Mouse (Mus musculus): ENCODE measurements around the gene Gria3. TPM values are rescaled to one million over a fixed set of nuclear protein-coding genes. Genes with fewer than 3 reads are reported as not detected.

Gene Gria3
- polyA plus RNA-seq (2015; fragmentation: Nextera tagmentation; extraction: Ambion mirVana) = 4.7 and 7.4 TPM in 2 replicates

DNA sequence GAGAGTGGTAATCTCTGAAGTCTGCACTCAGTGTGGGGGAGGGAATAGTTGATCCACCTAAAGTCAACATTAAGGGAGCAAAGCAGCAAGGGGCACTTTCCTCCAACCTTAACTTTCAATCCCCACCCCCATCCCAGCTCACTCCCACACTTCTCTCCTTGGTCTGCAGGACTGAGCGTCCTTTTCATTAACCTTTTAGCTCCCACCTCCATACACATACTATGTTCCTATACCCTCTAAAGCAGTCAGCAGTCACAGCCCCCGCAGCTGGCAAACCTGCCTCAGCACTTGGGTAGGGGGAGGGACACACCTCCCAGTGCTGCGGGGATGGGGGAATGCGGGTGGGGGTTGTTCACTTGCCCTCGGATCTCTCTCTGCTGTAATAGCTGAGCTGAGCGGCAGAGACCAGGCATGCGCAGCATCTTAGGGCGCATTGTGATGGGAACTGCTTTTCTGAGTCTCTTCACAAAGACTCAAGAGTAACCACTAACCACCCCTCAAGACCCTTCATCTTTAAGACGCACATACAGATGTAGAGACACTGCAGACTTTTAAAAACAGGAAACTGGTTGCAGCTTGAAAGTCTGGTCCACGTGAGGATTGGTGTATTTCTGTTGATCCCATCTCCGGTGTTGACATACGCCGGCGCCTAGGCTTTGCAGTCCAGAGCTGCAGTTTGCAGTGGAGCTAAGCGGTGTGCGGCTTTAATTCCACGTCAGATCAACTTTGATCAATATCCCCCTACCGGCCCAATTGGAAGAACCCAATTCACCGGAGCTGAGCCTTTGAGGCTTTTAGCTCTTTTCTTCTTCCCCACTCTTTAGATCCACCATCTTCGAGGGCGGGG lies at the start of gene Gria3:
Gene Gria3 (plus strand): TSS at position 797 of the 847 bp plus-strand sequence.
- Histone ChIP-seq H3K27ac (no peak within 1 kb of the TSS; the same call in 1 of the 2 replicates), H3K4me1 (peaks cover 6% of the 10 kb centered on the region; the same call in 1 of the 2 replicates), H3K9ac (0 out of 2 replicates have a peak within 1 kb of the TSS, but pooled peaks have one; percentile 26), H3K4me3 (peak within 1 kb of the TSS; percentile 38), H3K4me2 (peak within 1 kb of the TSS; percentile 56), H3K9me3 (no peaks in the 10 kb centered on the region), H3K27me3 (no peaks in the 10 kb centered on the region), H3K36me3 (no peaks in the 10 kb centered on the region)
- ATAC-seq (ENCODE audit: insufficient number of reproducible peaks, low FRiP score, low TSS enrichment, low read depth) = no peak
- WGBS = 18% methylated on average over 21 of the region's 21 CpGs

DNA sequence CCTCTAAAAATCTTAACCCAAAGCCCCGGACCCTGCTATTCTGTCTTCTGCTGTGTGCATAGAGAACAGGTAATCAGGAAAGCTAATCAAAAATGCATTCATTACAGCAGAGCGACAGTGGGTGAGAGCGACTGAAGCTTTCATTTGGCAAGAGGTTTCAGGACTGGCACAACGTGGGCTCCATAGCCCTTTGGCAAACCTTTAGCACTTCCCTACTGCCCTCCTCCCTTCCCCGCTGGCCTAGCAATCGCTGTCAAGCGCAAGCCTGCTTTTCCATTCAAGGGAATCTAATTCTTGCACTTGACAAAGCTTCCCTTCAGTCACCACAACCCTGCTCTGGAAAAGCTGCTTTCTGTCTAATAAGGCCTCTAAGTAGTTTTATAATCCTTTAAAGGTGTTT lies 13.6 kb upstream of the Gria3 start:
- Histone ChIP-seq H3K9ac (no peak overlapping the region), H3K4me2 (no peak overlapping the region), H3K4me1 (no peaks in the 10 kb centered on the region), H3K27ac (no peak overlapping the region), H3K36me3 (no peaks in the 10 kb centered on the region), H3K27me3 (no peaks in the 10 kb centered on the region), H3K9me3 (no peaks in the 10 kb centered on the region), H3K4me3 (no peak overlapping the region)
- ATAC-seq (ENCODE audit: insufficient number of reproducible peaks, low FRiP score, low TSS enrichment, low read depth) = no peak
- WGBS = 63% methylated on average over 7 of the region's 7 CpGs

DNA sequence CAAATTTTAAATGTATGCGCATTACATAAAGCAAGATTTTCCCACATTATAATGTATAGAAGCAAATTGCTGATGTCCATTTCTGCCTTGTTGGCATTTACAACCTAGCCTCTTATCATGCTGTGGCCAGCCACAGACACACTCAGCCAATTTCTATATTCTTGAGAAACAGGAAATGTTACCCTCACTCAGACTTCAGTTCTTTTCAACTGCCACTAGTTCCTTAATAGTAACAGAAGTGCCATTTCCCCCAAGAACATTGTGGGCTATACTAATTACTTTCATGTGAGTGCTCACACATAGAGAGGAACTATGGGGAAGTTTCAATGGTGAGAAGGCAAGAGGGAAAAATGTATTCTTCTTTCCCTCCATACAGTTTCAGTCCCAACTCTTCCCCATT lies 11.6 kb upstream of the Gria3 start:
- Histone ChIP-seq H3K4me1 (no peaks in the 10 kb centered on the region), H3K36me3 (no peaks in the 10 kb centered on the region), H3K4me2 (no peak overlapping the region), H3K9ac (no peak overlapping the region), H3K27ac (no peak overlapping the region), H3K27me3 (no peaks in the 10 kb centered on the region), H3K4me3 (no peak overlapping the region), H3K9me3 (no peaks in the 10 kb centered on the region)
- no peak for ATAC-seq (ENCODE audit: insufficient number of reproducible peaks, low FRiP score, low TSS enrichment, low read depth)
- WGBS = 88% methylated on average over 1 of the region's 1 CpGs

DNA sequence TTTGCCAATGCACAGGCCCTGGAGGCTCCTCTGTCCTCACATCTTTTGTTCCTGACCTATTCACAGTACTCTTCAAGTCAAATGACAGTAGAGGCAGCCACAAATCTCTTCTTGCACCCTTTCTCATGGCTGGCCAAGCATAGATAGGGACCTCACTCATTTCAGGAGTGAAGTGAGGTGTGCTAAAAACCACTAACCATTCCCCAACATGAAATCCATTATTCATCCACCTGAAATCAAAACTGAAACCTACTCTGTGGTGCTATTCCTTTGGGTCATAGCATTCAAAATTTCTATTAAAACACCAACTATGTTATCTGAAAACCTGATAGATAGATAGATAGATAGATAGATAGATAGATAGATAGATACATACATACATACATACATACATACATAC lies 2.2 kb upstream of the Gria3 start:
- Histone ChIP-seq H3K9ac (no peak overlapping the region), H3K9me3 (no peaks in the 10 kb centered on the region), H3K4me1 (peaks cover 6% of the 10 kb centered on the region; the same call in 1 of the 2 replicates), H3K4me3 (no peak overlapping the region), H3K4me2 (no peak overlapping the region), H3K36me3 (no peaks in the 10 kb centered on the region), H3K27ac (no peak overlapping the region), H3K27me3 (no peaks in the 10 kb centered on the region)
- no peak for ATAC-seq (ENCODE audit: insufficient number of reproducible peaks, low FRiP score, low TSS enrichment, low read depth)

DNA sequence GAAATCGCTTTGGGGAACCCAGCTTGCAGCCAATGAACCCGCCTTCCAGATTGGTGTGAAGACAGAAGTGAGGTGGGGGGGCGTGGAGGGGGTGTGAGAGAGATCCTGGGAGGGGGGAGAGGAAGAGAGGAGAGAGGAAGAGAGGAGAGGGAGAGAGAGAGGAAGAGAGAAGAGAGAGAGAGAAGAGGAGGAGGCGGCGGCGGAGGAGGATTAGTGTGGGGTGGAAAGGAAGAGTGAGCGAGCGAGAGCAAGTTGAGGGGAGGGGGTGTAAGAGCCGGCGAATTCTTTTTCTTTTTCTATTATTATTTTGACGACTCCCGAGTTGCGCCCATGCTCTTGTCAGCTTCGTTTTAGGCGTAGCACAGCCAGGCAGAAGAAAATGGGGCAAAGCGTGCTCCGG lies 532 bp downstream of the Gria3 start:
- peak overlapping the region; percentile 38 for H3K4me3 ChIP-seq
- H3K9me3 ChIP-seq = no peaks in the 10 kb centered on the region
- 24% methylated on average over 16 of the region's 17 CpGs for WGBS
- no peak overlapping the region for H3K9ac ChIP-seq
- peak overlapping the region; percentile 56 for H3K4me2 ChIP-seq
- no peaks in the 10 kb centered on the region for H3K27me3 ChIP-seq
- H3K27ac ChIP-seq = no peak overlapping the region
- no peaks in the 10 kb centered on the region for H3K36me3 ChIP-seq
- peaks cover 6% of the 10 kb centered on the region; the same call in 1 of the 2 replicates for H3K4me1 ChIP-seq
- ATAC-seq (ENCODE audit: insufficient number of reproducible peaks, low FRiP score, low TSS enrichment, low read depth) = no peak

DNA sequence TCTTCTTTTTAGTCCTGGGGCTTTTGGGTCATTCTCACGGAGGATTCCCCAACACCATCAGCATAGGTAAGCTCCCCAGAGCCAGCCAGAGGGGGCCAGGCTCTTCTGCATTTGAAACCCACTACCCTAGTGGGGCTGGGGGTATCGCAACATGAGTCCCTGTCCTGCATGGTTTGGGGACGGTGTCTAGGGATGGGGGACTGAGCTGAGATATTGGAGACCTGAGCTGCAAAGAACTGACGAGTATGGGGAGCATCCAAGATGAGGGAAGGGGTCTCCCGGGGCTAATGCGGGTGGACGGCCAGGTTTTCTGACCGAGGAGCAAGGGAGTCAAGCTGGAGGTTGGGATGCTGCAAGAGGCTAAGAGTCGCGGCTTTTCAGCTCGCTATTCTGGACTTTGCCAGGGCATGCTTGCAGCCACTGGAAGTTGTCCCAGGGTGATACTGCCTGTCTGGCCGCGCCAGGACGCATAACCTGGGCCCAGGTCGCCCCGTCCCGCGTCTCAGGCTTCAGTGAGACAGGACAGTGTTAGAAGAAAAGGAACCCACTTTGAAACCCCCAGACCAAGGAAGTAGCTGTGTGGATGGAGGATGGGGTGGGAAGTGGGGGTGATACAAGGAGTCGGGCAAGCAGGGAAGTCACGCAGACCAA lies 1.1 kb downstream of the Gria3 start:
- Histone ChIP-seq H3K4me1 (peaks cover 6% of the 10 kb centered on the region; the same call in 1 of the 2 replicates), H3K9ac (0 out of 2 replicates have a peak overlapping the region, but pooled peaks have one; percentile 26), H3K4me3 (peak overlapping the region; percentile 38), H3K27me3 (no peaks in the 10 kb centered on the region), H3K36me3 (no peaks in the 10 kb centered on the region), H3K27ac (no peak overlapping the region; the same call in 1 of the 2 replicates), H3K9me3 (no peaks in the 10 kb centered on the region), H3K4me2 (peak overlapping the region; percentile 56)
- WGBS = 18% methylated on average over 20 of the region's 20 CpGs
- ATAC-seq (ENCODE audit: insufficient number of reproducible peaks, low FRiP score, low TSS enrichment, low read depth) = no peak

DNA sequence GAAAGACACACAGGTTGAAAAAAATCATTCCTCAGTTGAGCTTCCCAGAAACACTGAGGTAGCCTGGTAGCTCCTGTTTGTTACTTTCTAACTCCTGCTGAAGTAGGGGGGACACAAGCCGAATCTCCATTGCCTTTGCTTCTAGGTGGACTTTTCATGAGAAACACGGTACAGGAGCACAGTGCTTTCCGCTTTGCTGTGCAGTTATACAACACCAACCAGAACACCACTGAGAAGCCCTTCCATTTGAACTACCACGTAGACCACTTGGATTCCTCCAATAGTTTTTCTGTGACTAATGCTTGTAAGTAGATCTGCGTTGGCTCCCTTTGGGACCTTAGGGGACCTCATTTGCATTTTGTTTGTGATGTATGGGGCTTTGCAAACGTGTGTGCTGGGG lies 2.0 kb downstream of the Gria3 start:
- peak overlapping the region; percentile 56 for H3K4me2 ChIP-seq
- WGBS = 20% methylated on average over 6 of the region's 6 CpGs
- no peaks in the 10 kb centered on the region for H3K9me3 ChIP-seq
- no peak overlapping the region for H3K9ac ChIP-seq
- no peaks in the 10 kb centered on the region for H3K36me3 ChIP-seq
- ATAC-seq (ENCODE audit: insufficient number of reproducible peaks, low FRiP score, low TSS enrichment, low read depth) = no peak
- H3K4me3 ChIP-seq = peak overlapping the region; percentile 38
- H3K27me3 ChIP-seq = no peaks in the 10 kb centered on the region
- H3K4me1 ChIP-seq = peaks cover 6% of the 10 kb centered on the region; the same call in 1 of the 2 replicates
- H3K27ac ChIP-seq = no peak overlapping the region

DNA sequence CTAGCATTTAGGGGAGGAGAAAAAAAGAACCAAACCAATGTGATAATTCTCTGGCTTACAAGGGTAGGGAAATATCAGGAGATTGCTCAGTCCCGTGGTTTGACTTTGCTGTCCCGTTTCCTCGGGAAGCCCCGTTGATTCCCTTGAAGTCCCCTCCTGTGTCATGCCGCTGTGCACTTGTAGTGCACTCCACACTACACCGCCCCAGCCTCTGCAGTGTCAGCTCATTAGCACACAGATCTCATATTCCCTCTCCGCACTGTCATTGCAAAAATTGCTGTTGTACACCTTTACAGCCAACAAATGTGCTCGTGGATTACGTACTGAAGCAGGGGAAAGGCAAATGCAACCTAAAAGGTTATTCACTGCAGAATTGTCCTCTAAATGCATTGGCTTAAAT lies 5.6 kb downstream of the Gria3 start:
- Histone ChIP-seq H3K4me1 (peaks cover 3% of the 10 kb centered on the region; the same call in 1 of the 2 replicates), H3K4me2 (no peak overlapping the region), H3K9me3 (no peaks in the 10 kb centered on the region), H3K36me3 (no peaks in the 10 kb centered on the region), H3K9ac (no peak overlapping the region), H3K4me3 (no peak overlapping the region), H3K27ac (no peak overlapping the region), H3K27me3 (no peaks in the 10 kb centered on the region)
- WGBS = 62% methylated on average over 9 of the region's 9 CpGs
- no peak for ATAC-seq (ENCODE audit: insufficient number of reproducible peaks, low FRiP score, low TSS enrichment, low read depth)

DNA sequence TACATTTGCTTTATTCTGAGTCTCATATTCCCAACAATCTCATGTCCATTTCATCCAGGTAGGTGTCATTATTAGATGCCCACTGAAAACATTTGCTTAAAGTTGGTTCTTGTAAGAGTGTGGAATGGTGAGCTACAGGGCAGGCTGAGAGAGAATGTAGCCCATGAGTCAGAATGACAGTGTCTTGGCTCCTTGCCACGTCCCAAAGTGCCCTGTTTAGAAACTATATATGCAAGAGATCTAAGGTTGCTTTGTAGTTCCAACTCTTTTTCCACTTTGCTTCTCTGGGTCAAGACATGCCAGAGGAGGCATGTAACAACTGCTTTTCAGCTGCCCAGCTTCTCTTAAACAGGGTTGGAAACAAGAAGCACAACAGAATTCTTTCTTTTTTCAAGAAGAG lies 9.1 kb downstream of the Gria3 start:
- 25% methylated on average over 1 of the region's 1 CpGs for WGBS

DNA sequence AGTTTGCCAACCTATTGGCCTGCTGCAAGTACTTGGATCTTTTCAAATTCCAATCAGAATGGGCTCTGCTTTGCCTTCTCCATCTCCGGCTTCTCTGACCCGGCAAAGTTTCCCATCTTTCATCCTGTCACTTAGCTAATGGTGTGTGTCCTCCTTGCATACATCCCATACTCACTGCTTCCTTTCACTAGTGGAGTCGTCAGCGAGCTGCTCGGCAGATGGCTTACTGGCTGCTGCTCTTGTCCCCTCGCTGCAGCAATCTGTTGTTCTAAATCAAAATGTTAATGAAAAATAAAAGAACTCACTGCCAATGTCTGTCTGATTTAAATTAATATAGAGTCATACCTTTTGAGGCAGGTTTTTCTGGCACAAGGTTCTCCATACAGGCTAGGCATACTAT lies 25.0 kb downstream of the Gria3 start:
- no peaks in the 10 kb centered on the region for H3K9me3 ChIP-seq
- no peak overlapping the region for H3K9ac ChIP-seq
- no peak overlapping the region for H3K4me3 ChIP-seq
- no peaks in the 10 kb centered on the region for H3K4me1 ChIP-seq
- no peaks in the 10 kb centered on the region for H3K36me3 ChIP-seq
- no peak overlapping the region for H3K4me2 ChIP-seq
- H3K27ac ChIP-seq = no peak overlapping the region
- H3K27me3 ChIP-seq = no peaks in the 10 kb centered on the region
- ATAC-seq (ENCODE audit: insufficient number of reproducible peaks, low FRiP score, low TSS enrichment, low read depth) = no peak
- 66% methylated on average over 6 of the region's 6 CpGs for WGBS

More for the DNA sequence above, 9.1 kb downstream of the Gria3 start:
- Histone ChIP-seq H3K9ac (no peak overlapping the region), H3K27me3 (no peaks in the 10 kb centered on the region), H3K27ac (no peak overlapping the region), H3K4me3 (no peak overlapping the region), H3K4me2 (no peak overlapping the region), H3K36me3 (no peaks in the 10 kb centered on the region), H3K4me1 (no peaks in the 10 kb centered on the region), H3K9me3 (no peaks in the 10 kb centered on the region)
- ATAC-seq (ENCODE audit: insufficient number of reproducible peaks, low FRiP score, low TSS enrichment, low read depth) = no peak

DNA sequence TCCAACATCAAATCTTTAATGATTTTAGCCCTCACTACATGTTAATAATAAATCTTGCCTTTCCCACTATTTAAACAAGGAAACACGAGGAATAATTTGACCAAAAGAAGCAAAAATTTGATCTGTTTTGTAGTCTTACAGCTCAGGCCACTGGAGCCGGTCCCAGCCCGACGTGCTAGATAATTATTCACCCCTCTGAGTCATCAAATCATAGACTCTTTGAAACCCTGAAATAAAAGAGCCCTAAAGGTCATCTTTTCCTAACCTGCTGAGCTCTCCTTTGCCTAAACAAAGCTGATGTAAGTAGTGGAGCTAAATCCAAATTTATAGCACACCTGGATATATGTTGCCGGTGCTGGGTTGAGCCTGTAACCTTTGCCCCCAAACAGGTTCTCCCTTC lies 27.4 kb downstream of the Gria3 start:
- no peaks in the 10 kb centered on the region for H3K4me1 ChIP-seq

DNA sequence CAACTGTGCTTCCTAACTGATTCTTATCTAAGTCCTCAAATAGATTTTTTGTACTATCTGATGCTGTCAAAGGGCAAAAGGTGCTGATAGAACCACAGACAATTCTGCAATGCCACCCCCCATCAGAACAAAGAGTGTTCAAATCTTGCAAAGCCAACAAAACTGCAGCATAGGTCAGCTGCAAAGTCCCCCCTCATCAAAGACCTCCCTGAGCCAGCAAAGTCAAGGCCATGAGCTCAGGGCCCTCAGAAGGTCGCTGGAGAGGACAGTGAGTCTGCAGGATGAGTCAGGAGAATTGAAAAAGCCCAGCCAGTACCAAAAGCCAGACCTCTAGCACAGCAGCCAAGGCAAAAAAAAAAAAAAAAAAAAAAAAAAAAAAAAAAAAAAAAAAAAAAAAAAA lies 34.9 kb downstream of the Gria3 start:
- Histone ChIP-seq H3K9ac (no peak overlapping the region), H3K27me3 (no peaks in the 10 kb centered on the region), H3K9me3 (no peaks in the 10 kb centered on the region), H3K4me2 (no peak overlapping the region), H3K36me3 (no peaks in the 10 kb centered on the region), H3K4me3 (no peak overlapping the region), H3K4me1 (no peaks in the 10 kb centered on the region), H3K27ac (no peak overlapping the region)
- no peak for ATAC-seq (ENCODE audit: insufficient number of reproducible peaks, low FRiP score, low TSS enrichment, low read depth)
- WGBS = 44% methylated on average over 1 of the region's 1 CpGs

More for the DNA sequence above, 27.4 kb downstream of the Gria3 start:
- Histone ChIP-seq H3K36me3 (no peaks in the 10 kb centered on the region), H3K9ac (no peak overlapping the region), H3K27me3 (no peaks in the 10 kb centered on the region), H3K9me3 (no peaks in the 10 kb centered on the region), H3K27ac (no peak overlapping the region), H3K4me3 (no peak overlapping the region), H3K4me2 (no peak overlapping the region)
- no peak for ATAC-seq (ENCODE audit: insufficient number of reproducible peaks, low FRiP score, low TSS enrichment, low read depth)
- WGBS = 54% methylated on average over 5 of the region's 5 CpGs

All from limb, embryonic 15.5 days (tissue).